Mouse (Mus musculus): ENCODE measurements around the gene Map1b.

Gene Map1b

DNA sequence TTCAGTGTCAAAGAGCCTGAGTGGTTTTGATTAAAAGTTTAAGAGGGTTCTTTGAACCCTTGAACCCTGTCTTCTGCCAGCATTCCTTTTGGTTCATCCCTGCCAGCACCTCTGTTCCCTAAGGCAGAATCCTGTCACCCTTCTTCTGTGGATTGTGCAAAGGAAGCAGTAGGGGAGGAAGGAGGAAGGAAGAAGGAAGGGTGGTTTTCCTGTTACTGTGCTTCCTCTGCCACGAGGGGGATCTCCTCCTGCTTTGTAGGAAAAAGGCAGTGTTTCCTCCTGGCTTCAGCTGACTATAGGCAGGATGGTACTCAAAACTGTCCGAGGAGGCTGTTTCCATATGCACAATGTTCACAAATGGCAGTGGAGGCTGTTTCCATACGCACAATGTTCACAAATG lies 121.6 kb downstream of the Map1b start:
- DNase-seq, result no peak

DNA sequence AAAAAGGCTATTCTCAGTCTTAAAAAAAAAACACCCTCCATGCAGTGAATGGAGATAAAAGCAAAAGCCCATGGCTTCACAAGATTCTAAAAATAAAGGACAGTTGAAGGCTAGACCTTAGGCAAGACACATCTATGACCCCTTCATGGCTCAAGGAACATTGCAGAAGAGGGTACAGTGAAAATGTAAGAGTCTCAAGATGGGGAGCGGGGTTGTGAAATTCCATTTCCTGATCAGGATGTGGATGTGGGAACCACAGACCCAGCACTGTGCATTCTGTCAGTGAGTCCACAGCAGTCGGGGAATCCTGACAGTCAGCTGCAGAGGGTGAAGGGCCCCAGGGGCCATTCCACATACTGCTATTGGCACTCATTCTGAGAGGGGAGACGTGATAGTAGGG lies 123.2 kb downstream of the Map1b start:
- DNase-seq, result no peak

DNA sequence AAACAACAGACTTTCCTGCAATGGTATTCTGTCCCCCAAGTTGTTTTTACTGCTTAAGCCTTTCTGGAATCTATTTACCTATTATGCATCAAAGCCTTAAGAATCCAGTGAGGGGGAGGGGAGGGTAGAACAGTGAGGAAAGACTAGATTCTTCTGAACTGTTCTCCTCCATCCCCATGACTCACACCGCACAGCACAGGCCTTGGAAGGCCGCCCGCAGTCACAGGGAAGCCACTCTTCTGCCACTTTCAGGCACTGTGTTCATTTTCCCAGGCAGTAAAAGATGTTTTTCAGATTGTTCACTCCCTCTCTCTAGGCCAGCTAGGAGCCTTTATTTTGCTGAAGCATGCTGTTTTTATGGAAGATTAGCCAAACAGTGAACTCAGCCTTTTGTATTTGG lies 124.9 kb downstream of the Map1b start:
- DNase-seq, result peak; percentile 69

- no peak for DNase-seq
Measured at GRCm38 (mm10) chr13:99387901-99388811, 128.2 kb downstream of the Map1b start.

GRCm38 (mm10) chr13:99386341-99386740 lies 130.0 kb downstream of the Map1b start:
- DNase-seq, result no peak

DNA sequence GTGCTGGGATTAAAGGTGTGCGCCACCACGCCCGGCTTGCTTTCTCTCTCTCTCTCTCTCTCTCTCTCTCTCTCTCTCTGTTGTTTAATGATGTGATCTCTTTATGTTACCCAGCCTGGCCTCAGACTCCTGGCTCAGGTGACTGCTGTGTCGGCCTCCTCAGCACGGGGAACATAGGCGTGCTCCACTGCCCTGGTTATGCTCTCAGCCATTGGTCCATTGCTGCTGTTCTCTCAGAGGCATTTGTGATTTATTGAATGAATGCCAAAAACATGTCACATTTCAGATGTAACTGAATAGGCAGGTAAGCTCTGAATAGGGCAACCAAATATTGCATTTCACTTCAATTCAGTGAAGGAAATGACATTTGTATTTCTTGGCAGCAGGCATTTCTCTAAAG lies 130.4 kb downstream of the Map1b start:
- no peak for DNase-seq

DNA sequence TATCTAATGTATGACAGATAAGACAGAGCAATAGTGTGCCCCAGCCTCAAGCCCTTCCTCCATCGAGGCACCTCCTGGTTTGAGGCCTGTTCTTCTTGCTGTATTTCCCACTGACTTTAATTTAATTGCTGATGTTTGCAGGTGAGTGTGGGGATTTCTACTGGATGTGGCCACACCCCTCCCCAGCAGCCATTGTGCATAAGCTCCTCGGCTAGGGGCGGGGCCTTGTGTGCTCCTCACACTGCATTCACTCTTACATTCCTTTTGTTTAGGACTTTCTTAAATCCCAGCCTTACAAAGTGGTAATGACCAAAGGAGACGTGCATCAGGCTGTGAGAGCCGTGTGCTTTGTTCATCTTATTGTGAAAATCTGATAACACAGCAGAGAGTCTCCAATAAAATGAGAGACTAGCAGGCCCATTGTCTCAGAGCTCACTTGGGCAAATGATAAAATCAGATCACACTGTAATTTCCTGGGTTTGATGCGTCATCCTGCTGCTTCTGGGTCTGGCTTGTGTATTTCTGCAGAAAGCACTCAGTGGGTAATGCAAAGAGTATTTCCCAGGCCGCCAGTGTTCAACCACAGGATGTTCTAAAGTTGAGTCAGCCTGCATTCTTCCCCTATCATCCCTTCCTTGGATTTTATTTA lies 131.7 kb downstream of the Map1b start:
- no peak for DNase-seq

- no peak for DNase-seq
Measured at GRCm38 (mm10) chr13:99382373-99382772, 134.0 kb downstream of the Map1b start.

DNA sequence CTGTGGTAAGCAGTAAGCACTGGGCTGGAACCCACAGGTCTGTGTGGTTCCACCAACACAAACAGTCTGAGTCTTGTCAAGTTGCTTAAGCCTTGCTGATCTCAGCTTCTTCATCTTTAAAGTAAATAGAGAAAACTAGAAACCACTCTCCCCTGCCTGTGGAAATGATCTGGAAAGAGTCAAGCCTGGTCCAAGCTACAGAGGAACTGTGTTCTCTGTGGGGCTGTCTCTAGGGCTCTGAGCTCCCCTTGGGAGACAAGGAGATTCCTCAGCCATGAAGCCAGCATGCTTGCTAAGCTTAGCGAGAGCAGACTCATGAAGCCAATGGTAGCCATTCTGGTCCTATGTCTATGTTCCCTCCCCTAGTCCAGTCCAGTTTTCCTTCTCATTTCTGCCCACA lies 138.1 kb downstream of the Map1b start:
- no peak for DNase-seq

GRCm38 (mm10) chr13:99377055-99377454 lies 139.3 kb downstream of the Map1b start:
- DNase-seq, result no peak

- DNase-seq, result peak; percentile 86
Measured at GRCm38 (mm10) chr13:99375550-99375949, 140.8 kb downstream of the Map1b start.

DNA sequence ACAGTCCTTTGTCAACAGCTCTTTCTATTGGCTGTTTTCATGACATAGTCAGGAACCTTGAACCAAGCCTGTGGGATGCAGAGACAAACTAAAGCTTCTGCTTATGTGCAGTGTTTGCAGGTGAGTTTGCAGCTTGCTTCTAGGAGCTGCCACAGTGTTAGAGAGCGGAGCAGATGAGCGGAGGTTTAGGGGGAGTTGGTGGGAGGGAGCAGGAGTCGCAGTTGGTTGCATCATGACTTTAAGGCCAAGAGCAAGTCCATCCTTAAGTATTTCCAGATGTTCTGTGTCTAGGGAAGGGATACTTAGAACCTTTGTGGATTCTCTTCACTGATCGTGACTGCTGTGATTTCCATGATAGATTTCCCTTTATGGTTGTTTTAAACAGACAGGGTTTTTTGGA lies 142.1 kb downstream of the Map1b start:
- no peak for DNase-seq

DNA sequence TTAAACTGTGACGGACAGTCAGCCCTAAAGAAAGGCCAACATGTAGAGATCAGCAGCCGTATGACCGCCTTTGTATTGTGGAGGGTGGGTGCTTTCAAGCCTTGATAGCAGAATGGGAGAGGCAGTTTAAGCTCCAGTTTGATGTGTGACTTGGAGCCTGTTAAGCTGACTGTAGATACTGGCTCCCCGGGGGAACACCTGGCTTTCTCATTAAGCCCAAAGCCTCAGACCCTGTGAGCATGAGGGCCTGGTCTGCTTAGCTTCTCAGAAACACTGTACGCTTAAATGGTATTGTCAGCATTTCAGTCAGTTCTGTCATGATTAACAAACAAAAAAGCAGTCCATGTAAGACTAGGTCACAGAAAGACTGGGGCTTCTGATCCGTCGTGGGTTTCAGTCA lies 142.7 kb downstream of the Map1b start:
- DNase-seq, result no peak
